Mouse (Mus musculus) olfactory bulb, adult 2 months (tissue): Measurements from ENCODE around the gene Bcorl1. TPM values are rescaled to one million over a fixed set of nuclear protein-coding genes. Genes with fewer than 3 reads are reported as not detected.
"Not testable (repeated sequence)": the region's sequence is repeated elsewhere in the genome, so short reads cannot be mapped to it uniquely, and the experiment has no call there.

Experiments
- H3K27ac ChIP-seq: fragments of 200-500 bp; 2 replicates; pipeline ENCODE4 v1.5.1; 2012; ENCODE audit warnings: low read depth, low read length; ENCODE audit not compliant: insufficient read depth
- H3K4me1 ChIP-seq: fragments of 200-500 bp; 2 replicates; pipeline ENCODE4 v1.6.1; 2012; ENCODE audit warnings: low read length; ENCODE audit not compliant: control insufficient read depth, insufficient read depth
- H3K4me3 ChIP-seq: fragments of 200-500 bp; 2 replicates; pipeline ENCODE4 v1.5.1; 2012; ENCODE audit warnings: mild to moderate bottlenecking, low read depth, low read length, moderate library complexity; ENCODE audit not compliant: insufficient read depth
- CTCF ChIP-seq: fragments of 200-500 bp; IDR thresholded peaks from 2 replicates; pipeline ENCODE4 v1.5.1; 2012; ENCODE audit warnings: low read depth, mild to moderate bottlenecking, low read length, moderate library complexity; ENCODE audit not compliant: insufficient read depth
- POLR2A ChIP-seq: fragments of 200-500 bp; IDR thresholded peaks from 2 replicates; pipeline ENCODE4 v1.6.1; 2012; ENCODE audit warnings: mild to moderate bottlenecking, low read depth, low read length, moderate library complexity; ENCODE audit not compliant: insufficient read depth
- WGBS: fragments of 180-500 bp; shearing (Covaris S2); methylation state at CpG from one replicate; pipeline ENCODE4 v1.1.7; 2018; 5-methylcytosine and 5-hydroxymethylcytosine counted together
- polyA plus RNA-seq: library from polyadenylated mRNA; stranded (reverse); fragments of >200 nt; gene quantifications from 2 replicates; pipeline ENCODE4 v1.2.4, GENCODE M21; 2012; ENCODE audit warnings: low replicate concordance; ENCODE audit not compliant: missing spikeins, insufficient read depth, insufficient read length

The Bcorl1 gene
- polyA plus RNA-seq, 1 experiment, result not detected

- WGBS, result 50% methylated on average over 6 of the region's 6 CpGs
- H3K4me1 ChIP-seq, result peaks cover 6% of the 10 kb centered on the region; the same call in 1 of the 2 replicates
- H3K4me3 ChIP-seq, result no peak overlapping the region
- no peak for TF ChIP-seq POLR2A
- TF ChIP-seq CTCF, result no peak
- no peak overlapping the region for H3K27ac ChIP-seq
Measured at GRCm38 (mm10) chrX:48429538-48429937, 88.4 kb downstream of the Bcorl1 start.

- TF ChIP-seq CTCF (no peak), POLR2A (no peak)
- WGBS, result 72% methylated on average over 15 of the region's 15 CpGs
- H3K27ac ChIP-seq, result no peak overlapping the region
- H3K4me1 ChIP-seq, result no peaks in the 10 kb centered on the region
- H3K4me3 ChIP-seq, result no peak overlapping the region; the same call in 1 of the 2 replicates
Measured at GRCm38 (mm10) chrX:48432599-48433526, 91.7 kb downstream of the Bcorl1 start.

GRCm38 (mm10) chrX:48433527-48433899 is 92.4 kb downstream of the Bcorl1 start:
- Histone ChIP-seq H3K4me3 (no peak overlapping the region; the same call in 1 of the 2 replicates), H3K27ac (no peak overlapping the region), H3K4me1 (no peaks in the 10 kb centered on the region)
- WGBS, result 59% methylated on average over 6 of the region's 6 CpGs
- TF ChIP-seq CTCF, result no peak
- TF ChIP-seq POLR2A, result no peak

GRCm38 (mm10) chrX:48434251-48434650 is 93.1 kb downstream of the Bcorl1 start:
- Histone ChIP-seq H3K4me3 (no peak overlapping the region), H3K4me1 (no peaks in the 10 kb centered on the region), H3K27ac (no peak overlapping the region)
- TF ChIP-seq CTCF, result no peak
- TF ChIP-seq POLR2A, result no peak
- 92% methylated on average over 1 of the region's 1 CpGs for WGBS

GRCm38 (mm10) chrX:48435477-48435900 is 94.3 kb downstream of the Bcorl1 start:
- H3K4me1 ChIP-seq, result no peaks in the 10 kb centered on the region
- H3K4me3 ChIP-seq, result no peak overlapping the region
- WGBS, result 75% methylated on average over 9 of the region's 9 CpGs
- no peak overlapping the region for H3K27ac ChIP-seq
- no peak for TF ChIP-seq CTCF
- TF ChIP-seq POLR2A, result no peak

- not testable (repeated sequence) for H3K4me3 ChIP-seq, H3K4me1 ChIP-seq
- 88% methylated on average over 6 of the region's 7 CpGs for WGBS
Measured at GRCm38 (mm10) chrX:48436082-48436481, 94.9 kb downstream of the Bcorl1 start.

GRCm38 (mm10) chrX:48439036-48439435 is 97.9 kb downstream of the Bcorl1 start:
- no peak for TF ChIP-seq POLR2A
- TF ChIP-seq CTCF, result no peak
- WGBS, result 77% methylated on average over 4 of the region's 4 CpGs
- no peak overlapping the region for H3K27ac ChIP-seq
- H3K4me1 ChIP-seq, result no peaks in the 10 kb centered on the region
- H3K4me3 ChIP-seq, result no peak overlapping the region

More at GRCm38 (mm10) chrX:48436082-48436481, 94.9 kb downstream of the Bcorl1 start:
- H3K27ac ChIP-seq, result not testable (repeated sequence)

GRCm38 (mm10) chrX:48441548-48441947 is 100.4 kb downstream of the Bcorl1 start:
- Histone ChIP-seq H3K4me3 (no peak overlapping the region), H3K27ac (no peak overlapping the region), H3K4me1 (no peaks in the 10 kb centered on the region)
- no peak for TF ChIP-seq POLR2A
- TF ChIP-seq CTCF, result no peak
- 90% methylated on average over 6 of the region's 6 CpGs for WGBS

GRCm38 (mm10) chrX:48441954-48442353 is 100.8 kb downstream of the Bcorl1 start:
- no peaks in the 10 kb centered on the region for H3K4me1 ChIP-seq
- 68% methylated on average over 7 of the region's 7 CpGs for WGBS
- TF ChIP-seq POLR2A (no peak), CTCF (no peak)

GRCm38 (mm10) chrX:48444677-48445076 is 103.5 kb downstream of the Bcorl1 start:
- 91% methylated on average over 4 of the region's 4 CpGs for WGBS

More at GRCm38 (mm10) chrX:48441954-48442353, 100.8 kb downstream of the Bcorl1 start:
- no peak overlapping the region for H3K4me3 ChIP-seq
- no peak overlapping the region for H3K27ac ChIP-seq

More at GRCm38 (mm10) chrX:48444677-48445076, 103.5 kb downstream of the Bcorl1 start:
- no peak for TF ChIP-seq CTCF
- no peak for TF ChIP-seq POLR2A
- no peak overlapping the region for H3K27ac ChIP-seq
- no peaks in the 10 kb centered on the region for H3K4me1 ChIP-seq
- H3K4me3 ChIP-seq, result no peak overlapping the region
